Mouse (Mus musculus): ENCODE measurements around the gene Thsd4.

Thsd4 gene

DNA sequence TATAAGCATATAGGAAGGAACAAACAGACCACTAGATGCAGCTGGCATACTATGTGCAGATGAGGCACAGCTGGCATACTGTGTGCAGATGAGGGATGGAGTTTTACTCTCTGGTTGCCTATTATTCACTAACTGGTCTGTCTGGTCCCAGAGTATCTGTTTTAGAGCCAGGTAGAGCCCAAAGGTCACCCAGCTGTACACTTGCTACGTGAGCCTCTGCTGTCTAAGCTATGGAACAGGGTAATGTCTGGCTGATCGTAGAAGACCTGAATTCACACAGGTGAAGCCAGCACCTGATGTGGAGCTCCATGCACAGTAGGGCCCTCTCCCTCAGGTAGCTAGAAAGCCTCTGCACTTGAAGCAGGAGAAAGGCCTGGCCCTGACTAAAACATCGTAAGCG lies 5.5 kb downstream of the Thsd4 start:
- no peak for DNase-seq

DNA sequence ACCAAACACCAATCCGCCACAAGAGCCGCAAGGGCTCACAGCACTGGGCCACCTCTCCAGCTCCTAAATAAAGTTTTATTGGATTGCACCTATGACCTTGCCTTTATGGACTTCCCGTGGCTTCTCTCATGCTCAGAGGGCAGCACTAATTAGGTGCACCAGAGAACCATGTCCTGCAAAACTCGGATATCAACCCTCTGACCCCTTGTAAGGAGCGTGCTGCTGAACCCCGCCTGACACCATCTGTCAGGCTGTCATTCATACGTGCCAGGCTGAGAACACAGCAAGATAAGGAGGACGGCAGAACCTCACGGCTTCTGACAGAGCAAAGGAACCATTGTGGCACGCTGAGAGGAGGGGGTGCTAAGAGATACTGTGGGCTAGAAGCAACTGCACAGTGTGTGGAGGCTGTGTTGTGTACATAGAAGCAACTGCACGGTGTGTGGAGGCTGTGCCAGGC lies 8.5 kb downstream of the Thsd4 start:
- DNase-seq: no peak

DNA sequence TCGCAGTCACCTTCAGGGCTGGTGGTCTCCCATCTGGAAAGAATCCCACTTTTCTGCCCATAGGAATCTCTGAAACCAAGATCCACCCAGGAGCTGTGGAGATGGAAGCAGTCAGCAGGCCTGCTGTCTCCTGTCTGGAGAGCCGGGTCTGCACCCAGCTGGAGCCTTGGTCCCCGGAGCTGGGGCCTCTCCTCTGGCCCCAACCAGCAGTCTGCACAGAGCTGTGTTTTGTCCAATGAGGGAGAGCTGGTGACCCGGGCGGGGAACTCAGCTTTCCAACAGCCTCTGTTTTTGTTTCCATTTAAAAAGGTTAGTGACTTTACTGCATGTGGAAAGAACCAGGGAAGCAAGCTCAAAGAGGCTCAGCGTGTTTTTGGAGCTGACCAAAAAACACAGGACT lies 11.0 kb downstream of the Thsd4 start:
- peak; percentile 14 for DNase-seq

GRCm38 (mm10) chr9:60506136-60506535 lies 15.7 kb downstream of the Thsd4 start:
- no peak for DNase-seq

- DNase-seq: no peak
These were observed 17.2 kb downstream of the Thsd4 start for GRCm38 (mm10) chr9:60504378-60505285.

GRCm38 (mm10) chr9:60502220-60502619 lies 19.6 kb downstream of the Thsd4 start:
- no peak for DNase-seq

- no peak for DNase-seq
These were observed 20.2 kb downstream of the Thsd4 start for GRCm38 (mm10) chr9:60501504-60502179.

- no peak for DNase-seq
These were observed 29.4 kb downstream of the Thsd4 start for GRCm38 (mm10) chr9:60492275-60492974.

GRCm38 (mm10) chr9:60491489-60492100 lies 30.3 kb downstream of the Thsd4 start:
- no peak for DNase-seq

- DNase-seq: no peak
These were observed 30.8 kb downstream of the Thsd4 start for GRCm38 (mm10) chr9:60491079-60491478.

DNA sequence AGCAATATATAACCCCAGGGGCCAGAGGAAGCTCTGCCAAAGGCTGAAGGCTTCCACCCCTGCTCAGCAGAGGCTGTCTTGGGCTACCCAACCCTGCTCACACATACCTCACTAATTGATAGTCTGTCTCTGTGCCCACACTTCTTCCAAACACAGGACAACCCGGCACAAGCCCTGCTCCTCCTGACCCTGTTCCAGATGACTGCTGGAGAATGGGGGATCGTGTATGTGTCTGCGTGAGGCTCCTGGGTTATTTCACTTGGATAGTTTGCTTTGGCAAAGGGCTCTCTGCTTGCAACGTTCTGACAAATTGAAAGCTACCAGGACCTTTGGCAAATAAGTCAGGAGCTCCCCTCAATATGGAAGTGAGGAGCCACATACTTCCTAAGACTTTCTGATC lies 33.0 kb downstream of the Thsd4 start:
- no peak for DNase-seq

GRCm38 (mm10) chr9:60482165-60482564 lies 39.7 kb downstream of the Thsd4 start:
- DNase-seq: no peak

GRCm38 (mm10) chr9:60480052-60480451 lies 41.8 kb downstream of the Thsd4 start:
- no peak for DNase-seq

DNA sequence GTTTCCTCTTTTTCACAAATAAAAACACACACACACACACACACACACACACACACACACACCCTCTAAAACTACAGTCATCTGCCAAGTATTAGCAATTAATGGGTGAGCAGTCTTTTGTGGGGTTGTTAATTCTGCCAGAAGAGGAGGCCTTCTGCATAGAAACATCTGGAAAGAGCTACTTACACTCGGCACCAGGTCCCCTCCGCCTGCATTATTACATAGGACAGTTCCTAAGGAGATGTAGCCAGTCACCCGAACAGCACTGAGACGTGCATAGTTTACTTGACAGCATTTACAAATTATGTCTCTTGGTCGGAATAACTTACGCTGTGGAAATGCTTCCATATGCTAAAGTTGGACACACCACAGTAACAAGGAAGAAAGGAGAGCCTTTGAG lies 43.0 kb downstream of the Thsd4 start:
- DNase-seq: no peak

DNA sequence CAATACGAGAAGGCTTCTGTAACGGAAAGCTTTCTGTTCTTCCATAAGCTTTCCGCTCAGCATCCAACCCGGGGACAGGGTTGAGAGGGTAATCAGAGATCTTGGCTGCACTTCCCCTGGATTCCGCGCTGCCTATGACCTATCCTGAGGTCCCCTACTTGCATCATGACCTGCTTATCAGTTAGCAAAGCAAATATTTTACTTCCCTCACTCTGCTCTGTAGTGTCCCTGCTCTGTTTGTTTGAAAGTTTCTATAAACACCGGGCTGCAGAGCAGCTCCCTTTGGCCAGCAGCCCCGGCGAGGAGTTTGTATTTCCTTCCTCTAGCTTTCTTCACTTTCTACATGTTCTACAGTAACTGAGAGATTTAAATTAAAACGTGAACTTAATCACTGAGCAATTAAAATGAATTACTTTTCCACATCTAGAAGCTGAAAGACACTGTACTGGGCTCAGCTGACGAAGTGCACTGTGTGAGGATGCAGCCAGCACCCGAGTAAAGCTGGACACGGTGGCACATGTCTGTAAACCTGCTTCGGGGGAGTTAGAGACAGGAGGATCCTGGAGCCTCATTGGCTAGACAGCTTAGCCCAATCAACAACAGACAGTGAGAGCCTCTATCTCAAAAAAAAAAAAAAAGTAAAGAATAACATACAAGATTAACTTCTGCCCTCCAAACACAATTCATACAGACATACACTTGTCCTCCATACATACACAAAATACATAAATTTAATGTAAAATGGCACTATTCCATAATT lies 43.7 kb downstream of the Thsd4 start:
- DNase-seq: no peak

- DNase-seq: no peak
These were observed 61.5 kb downstream of the Thsd4 start for GRCm38 (mm10) chr9:60460010-60460982.

DNA sequence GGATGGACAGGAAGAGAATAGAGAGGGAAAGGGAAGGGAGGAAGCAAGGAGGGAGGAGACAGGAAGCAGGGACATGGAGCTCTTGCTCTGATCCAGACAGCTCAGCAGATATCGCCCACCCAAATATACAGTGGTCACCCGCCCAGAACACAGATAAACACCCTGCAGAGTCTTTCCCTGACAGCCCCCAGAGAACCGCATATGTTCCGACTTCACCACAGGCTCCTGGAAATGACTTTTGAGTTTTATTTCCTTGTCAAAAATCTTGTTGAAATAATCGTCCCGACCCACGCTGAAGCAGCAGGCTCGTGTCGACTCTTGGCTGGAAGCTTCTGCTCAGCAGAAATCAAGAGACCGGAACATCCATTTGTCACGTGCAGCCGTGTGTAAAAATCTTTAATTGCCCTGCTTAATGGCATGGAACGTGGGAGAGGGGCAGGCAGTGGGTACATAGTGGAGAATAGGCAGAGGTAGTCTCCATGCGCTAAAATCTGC lies 63.3 kb downstream of the Thsd4 start:
- DNase-seq: peak; percentile 18

GRCm38 (mm10) chr9:60457359-60458210 lies 64.3 kb downstream of the Thsd4 start:
- no peak for DNase-seq

DNA sequence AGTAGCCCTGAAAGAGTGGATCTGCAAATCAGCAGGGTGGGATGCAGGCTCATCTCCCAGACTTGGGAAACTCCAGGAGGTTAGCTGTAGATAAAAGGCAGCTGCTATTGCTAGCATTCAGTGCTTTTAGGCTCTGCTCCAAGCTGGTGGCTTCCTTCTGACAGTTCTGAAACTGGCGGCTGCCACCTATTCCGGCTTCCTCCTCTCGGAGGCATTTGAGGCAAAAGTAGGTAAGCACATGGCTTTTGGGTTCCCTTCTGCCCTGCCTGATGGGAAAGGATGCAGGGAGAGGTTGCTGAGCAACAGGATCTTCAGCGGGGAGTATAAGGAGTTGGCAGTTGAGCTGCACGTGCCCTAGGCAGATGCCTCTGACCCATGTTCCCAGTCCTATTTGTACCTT lies 65.2 kb downstream of the Thsd4 start:
- no peak for DNase-seq

Data from kidney, adult 18-20 months (tissue).